Mouse (Mus musculus) left cerebral cortex, postnatal 4 days (tissue): ENCODE data around the gene Trp53tg5. TPM values are rescaled to one million over a fixed set of nuclear protein-coding genes. Genes with fewer than 3 reads are reported as not detected.

Experiments
- DNase-seq: peaks from one replicate; pipeline ENCODE4 v3.0.0-alpha.2; 2022
- intact Hi-C: fragments of 180-260 bp; cut with DNase I; formaldehyde crosslinking; loops from one replicate; pipeline ENCODE4 v1.15.1; 2025
- total RNA-seq, 2 experiments: library from RNA; stranded (reverse); gene quantifications; 2 replicates each; pipeline ENCODE4 v1.2.3; 2021

The Trp53tg5 gene
- not detected for total RNA-seq

- intact Hi-C loops, result no loop called here
- DNase-seq, result no peak
Measured at GRCm38 (mm10) chr2:164473624-164474023, at the start of gene Trp53tg5. TSS of gene Trp53tg5 (minus strand) at chr2:164473724.

- intact Hi-C loops, result no loop called here
Measured at GRCm38 (mm10) chr2:164522280-164522679, 48.8 kb upstream of the Trp53tg5 start.

GRCm38 (mm10) chr2:164521841-164522240, 48.3 kb upstream of the Trp53tg5 start:
- DNase-seq, result no peak
- intact Hi-C loops, result no loop called here

More at GRCm38 (mm10) chr2:164522280-164522679, 48.8 kb upstream of the Trp53tg5 start:
- no peak for DNase-seq

- intact Hi-C loops, result no loop called here
- DNase-seq, result peak; percentile 34
Measured at GRCm38 (mm10) chr2:164520782-164521181, 47.3 kb upstream of the Trp53tg5 start.

GRCm38 (mm10) chr2:164519171-164519526, 45.6 kb upstream of the Trp53tg5 start:
- intact Hi-C loops, result no loop called here
- no peak for DNase-seq

- intact Hi-C loops, result no loop called here
- DNase-seq, result no peak
Measured at GRCm38 (mm10) chr2:164518266-164519170, 45.0 kb upstream of the Trp53tg5 start.

- intact Hi-C loops, result no loop called here
- peak; percentile 43 for DNase-seq
Measured at GRCm38 (mm10) chr2:164517485-164518221, 44.1 kb upstream of the Trp53tg5 start.

- intact Hi-C loops, result no loop called here
- no peak for DNase-seq
Measured at GRCm38 (mm10) chr2:164516592-164516991, 43.1 kb upstream of the Trp53tg5 start.

- intact Hi-C loops, result no loop called here
- no peak for DNase-seq
Measured at GRCm38 (mm10) chr2:164515897-164516296, 42.4 kb upstream of the Trp53tg5 start.

- intact Hi-C loops, result no loop called here
- no peak for DNase-seq
Measured at GRCm38 (mm10) chr2:164514916-164515315, 41.4 kb upstream of the Trp53tg5 start.

- intact Hi-C loops, result no loop called here
Measured at GRCm38 (mm10) chr2:164513389-164513788, 39.9 kb upstream of the Trp53tg5 start.

GRCm38 (mm10) chr2:164512121-164512909, 38.8 kb upstream of the Trp53tg5 start:
- intact Hi-C loops, result no loop called here
- DNase-seq, result no peak

More at GRCm38 (mm10) chr2:164513389-164513788, 39.9 kb upstream of the Trp53tg5 start:
- no peak for DNase-seq

- DNase-seq, result no peak
- intact Hi-C loops, result no loop called here
Measured at GRCm38 (mm10) chr2:164510621-164511190, 37.2 kb upstream of the Trp53tg5 start.

GRCm38 (mm10) chr2:164507811-164508210, 34.3 kb upstream of the Trp53tg5 start:
- intact Hi-C loops, result no loop called here
- DNase-seq, result no peak

GRCm38 (mm10) chr2:164505619-164506347, 32.3 kb upstream of the Trp53tg5 start:
- intact Hi-C loops, result no loop called here
- no peak for DNase-seq

- intact Hi-C loops, result no loop called here
- no peak for DNase-seq
Measured at GRCm38 (mm10) chr2:164504919-164505318, 31.4 kb upstream of the Trp53tg5 start.

- peak; percentile 73 for DNase-seq
- intact Hi-C loops, result no loop called here
Measured at GRCm38 (mm10) chr2:164500511-164500910, 27.0 kb upstream of the Trp53tg5 start.

- no peak for DNase-seq
- intact Hi-C loops, result no loop called here
Measured at GRCm38 (mm10) chr2:164499317-164499716, 25.8 kb upstream of the Trp53tg5 start.

GRCm38 (mm10) chr2:164497691-164498268, 24.3 kb upstream of the Trp53tg5 start:
- DNase-seq, result no peak
- intact Hi-C loops, result no loop called here
